Mouse (Mus musculus) heart, postnatal 0 days (tissue): ENCODE measurements at regions not wholly inside any gene's neighbourhood (a gene's known extent, or its start where the extent isn't known, plus 50 kb on each side); places are given as distances from the start of the nearest gene placed in this dataset.

Experiments used
- ATAC-seq: fragments of 200-750 bp; cut with Nextera tagmentation; 2 replicates; pipeline ENCODE4 v1.8.0; 2017; ENCODE audit warnings: low read depth, moderate number of reproducible peaks, moderate library complexity; ENCODE audit not compliant: insufficient read depth
- DNase-seq: peaks from one replicate; pipeline ENCODE4 v3.0.0-alpha.2; 2016; ENCODE audit warnings: low spot score
- H3K27ac ChIP-seq: fragments of 300-500 bp; sonication (generic); 2 replicates; pipeline ENCODE4 v1.5.1; 2014; ENCODE audit warnings: low read depth, mild to moderate bottlenecking
- H3K27me3 ChIP-seq: fragments of 300-500 bp; sonication (generic); 2 replicates; pipeline ENCODE4 v1.6.1; 2014; ENCODE audit warnings: low read length, mixed read lengths; ENCODE audit not compliant: control insufficient read depth, insufficient read depth
- H3K36me3 ChIP-seq: fragments of 300-500 bp; sonication (generic); replicated peaks from 2 replicates; pipeline ENCODE4 v1.6.1; 2014; ENCODE audit warnings: low read length, mixed read lengths; ENCODE audit not compliant: control insufficient read depth, insufficient read depth
- H3K4me1 ChIP-seq: fragments of 300-500 bp; sonication (generic); 2 replicates; pipeline ENCODE4 v1.6.1; 2014; ENCODE audit warnings: antibody characterized with exemption; ENCODE audit not compliant: control insufficient read depth, insufficient read depth
- H3K4me2 ChIP-seq: fragments of 300-500 bp; sonication (generic); 2 replicates; pipeline ENCODE4 v1.6.1; 2014; ENCODE audit warnings: low read depth, mild to moderate bottlenecking, low read length, moderate library complexity
- H3K4me3 ChIP-seq: fragments of 300-500 bp; sonication (generic); 2 replicates; pipeline ENCODE4 v1.5.1; 2014; ENCODE audit warnings: low read depth, low read length
- H3K9ac ChIP-seq: fragments of 300-500 bp; sonication (generic); replicated peaks from 2 replicates; pipeline ENCODE4 v1.6.1; 2014; ENCODE audit warnings: low read depth, low read length, mixed read lengths
- H3K9me3 ChIP-seq: fragments of 300-500 bp; sonication (generic); replicated peaks from 2 replicates; pipeline ENCODE4 v1.6.1; 2016; ENCODE audit warnings: low read length; ENCODE audit not compliant: control insufficient read depth
- CTCF ChIP-seq: IDR thresholded peaks from 2 replicates; pipeline ENCODE4 v1.5.1; 2016; ENCODE audit warnings: antibody characterized with exemption, control low read depth, low read depth
- EP300 ChIP-seq: IDR thresholded peaks from 2 replicates; pipeline ENCODE4 v1.6.1; 2016; ENCODE audit warnings: antibody characterized with exemption, low read depth
- WGBS: fragments of 180-500 bp; shearing (Covaris S2); extraction: QIAGEN DNeasy Blood & Tissue Kit; methylation state at CpG from one replicate; pipeline ENCODE4 v1.1.7; 2014; 5-methylcytosine and 5-hydroxymethylcytosine counted together

DNA sequence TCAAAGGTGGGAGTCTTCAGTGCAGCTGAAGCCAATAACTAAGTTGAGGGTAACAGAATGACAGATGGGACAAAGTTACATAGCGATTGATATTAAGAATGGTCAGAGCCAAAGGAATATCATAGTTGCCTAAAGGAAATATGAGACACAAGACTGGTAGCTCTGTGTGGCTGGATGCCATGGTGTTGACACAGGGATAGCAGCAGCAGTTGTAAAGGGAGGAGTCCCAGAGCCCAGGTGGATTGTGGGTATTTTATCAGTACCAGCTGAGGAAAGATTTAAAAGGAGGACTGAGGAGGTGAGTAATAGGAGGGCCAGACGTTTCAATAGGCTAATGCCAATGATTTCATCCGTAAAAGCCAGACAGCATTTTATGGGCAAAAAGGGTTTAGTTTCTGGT, 59.4 kb upstream of the Pde3a start:
- H3K9me3 ChIP-seq = no peaks in the 10 kb centered on the region
- no peak overlapping the region for H3K27ac ChIP-seq
- no peaks in the 10 kb centered on the region for H3K27me3 ChIP-seq
- TF ChIP-seq CTCF = no peak
- TF ChIP-seq EP300 = no peak
- no peak for ATAC-seq
- H3K4me2 ChIP-seq = no peak overlapping the region
- 64% methylated on average over 3 of the region's 3 CpGs for WGBS
- H3K9ac ChIP-seq = no peak overlapping the region
- no peak for DNase-seq
- no peaks in the 10 kb centered on the region for H3K36me3 ChIP-seq
- H3K4me3 ChIP-seq = no peak overlapping the region
- no peaks in the 10 kb centered on the region for H3K4me1 ChIP-seq

DNA sequence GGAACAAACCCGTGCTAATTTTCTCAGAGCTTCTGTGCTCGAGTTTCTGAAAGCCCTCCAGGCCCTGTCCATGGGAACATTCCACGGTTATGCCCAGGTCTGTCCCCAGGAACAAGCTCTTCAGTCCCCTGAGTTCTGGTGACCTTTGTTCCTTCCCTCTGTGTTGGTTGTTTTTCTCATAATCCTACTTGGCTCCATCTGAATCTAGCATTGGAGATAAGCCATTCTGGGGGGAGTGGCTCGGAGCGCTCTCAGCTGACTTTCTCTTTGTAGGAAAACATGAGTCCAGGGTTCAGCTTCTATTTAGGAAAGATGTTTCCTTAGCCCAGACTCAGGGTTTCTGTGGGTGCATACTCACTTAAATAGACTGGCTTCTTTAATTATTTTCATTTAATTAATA, 58.7 kb upstream of the Pde3a start:
- Histone ChIP-seq H3K27ac (no peak overlapping the region), H3K4me2 (no peak overlapping the region), H3K27me3 (no peaks in the 10 kb centered on the region), H3K9ac (no peak overlapping the region), H3K4me3 (no peak overlapping the region), H3K4me1 (no peaks in the 10 kb centered on the region), H3K36me3 (no peaks in the 10 kb centered on the region), H3K9me3 (no peaks in the 10 kb centered on the region)
- 76% methylated on average over 5 of the region's 5 CpGs for WGBS
- ATAC-seq = no peak
- DNase-seq = no peak
- TF ChIP-seq EP300 = no peak
- no peak for TF ChIP-seq CTCF

- H3K9ac ChIP-seq = no peak overlapping the region
- DNase-seq (no peak), ATAC-seq (no peak)
- no peak overlapping the region for H3K4me3 ChIP-seq
- no peak overlapping the region for H3K4me2 ChIP-seq
- TF ChIP-seq EP300 = no peak
- no peak for TF ChIP-seq CTCF
- WGBS = 89% methylated on average over 4 of the region's 4 CpGs
- H3K27ac ChIP-seq = no peak overlapping the region
- no peaks in the 10 kb centered on the region for H3K4me1 ChIP-seq
- H3K36me3 ChIP-seq = no peaks in the 10 kb centered on the region
- no peaks in the 10 kb centered on the region for H3K27me3 ChIP-seq
- no peaks in the 10 kb centered on the region for H3K9me3 ChIP-seq
These were observed 51.6 kb upstream of the Pde3a start for GRCm38 (mm10) chr6:141197501-141197900.
